Mouse (Mus musculus): ENCODE measurements around the gene Yap1. TPM values are rescaled to one million over a fixed set of nuclear protein-coding genes. Genes with fewer than 3 reads are reported as not detected.

Yap1 gene
- polyA plus RNA-seq (2015; fragmentation: Nextera tagmentation; extraction: Ambion mirVana): 38.0 and 40.0 TPM in 2 replicates

DNA sequence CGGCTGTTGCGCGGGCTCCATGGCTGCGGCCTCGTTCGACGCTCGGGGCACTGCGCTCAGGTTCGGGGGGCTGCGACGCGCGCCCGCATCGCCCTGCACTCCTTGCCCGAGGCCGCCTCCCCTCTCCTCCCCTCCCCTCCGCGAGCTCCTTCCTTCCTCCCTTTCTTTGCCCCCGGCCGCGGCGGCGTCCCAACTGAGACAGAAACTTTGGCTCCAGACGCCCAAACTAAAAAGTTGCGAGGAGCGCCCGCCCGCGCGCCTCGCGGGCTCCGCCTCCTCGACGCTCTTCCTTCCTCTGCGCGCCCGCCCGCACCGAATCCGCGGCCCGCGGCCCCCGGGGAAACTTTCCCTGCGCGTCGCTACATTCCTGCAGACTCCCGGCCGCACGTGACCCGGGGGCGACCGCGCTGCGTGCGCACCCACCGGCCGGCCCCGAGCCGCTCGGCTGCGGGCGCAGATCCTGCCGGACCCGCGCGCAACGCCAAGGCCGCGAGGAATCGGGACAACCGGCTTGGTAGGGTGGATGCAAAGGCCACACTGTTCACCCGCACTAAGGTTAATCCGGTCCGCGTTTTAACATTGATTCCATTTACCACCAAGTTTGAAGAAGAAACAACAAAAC, at the start of gene Yap1:
TSS of gene Yap1 (minus strand) at position 227 of the 622 bp plus-strand sequence.
- peaks cover 22% of the 10 kb centered on the region for H3K4me1 ChIP-seq
- H3K9me3 ChIP-seq (replicated peaks): no peaks in the 10 kb centered on the region
- peak within 1 kb of the TSS; percentile 94 for H3K9ac ChIP-seq
- peak within 1 kb of the TSS; percentile 99 for H3K27ac ChIP-seq
- 1% methylated on average over 76 of the region's 79 CpGs for WGBS
- peak within 1 kb of the TSS; percentile 67 for H3K4me2 ChIP-seq
- H3K27me3 ChIP-seq: no peaks in the 10 kb centered on the region
- ATAC-seq (replicated peaks; ENCODE audit: low FRiP score): peak; percentile 88
- peak within 1 kb of the TSS; percentile 93 for H3K4me3 ChIP-seq (replicated peaks)
- peaks cover 20% of the 10 kb centered on the region for H3K36me3 ChIP-seq

GRCm38 (mm10) chr9:8043044-8043387, 38.6 kb upstream of the Yap1 start:
- H3K4me2 ChIP-seq: peak overlapping the region; percentile 75

GRCm38 (mm10) chr9:8042338-8043043, 38.1 kb upstream of the Yap1 start, which contains the start of gene Cfap300:
TSS of gene Cfap300 (minus strand) at chr9:8042823.
- Histone ChIP-seq H3K4me1 (peaks cover 9% of the 10 kb centered on the region), H3K27ac (peak within 1 kb of the TSS; percentile 76), H3K36me3 (no peaks in the 10 kb centered on the region), H3K4me2 (peak within 1 kb of the TSS; percentile 75), H3K9me3 (replicated peaks) (no peaks in the 10 kb centered on the region), H3K27me3 (no peaks in the 10 kb centered on the region), H3K4me3 (replicated peaks) (peak within 1 kb of the TSS; percentile 75), H3K9ac (peak within 1 kb of the TSS; percentile 59)
- 0% methylated on average over 39 of the region's 39 CpGs for WGBS
- ATAC-seq (replicated peaks; ENCODE audit: low FRiP score): peak; percentile 98

More at GRCm38 (mm10) chr9:8043044-8043387, 38.6 kb upstream of the Yap1 start:
- Histone ChIP-seq H3K27ac (peak overlapping the region; percentile 76), H3K4me1 (peaks cover 9% of the 10 kb centered on the region), H3K9ac (no peak overlapping the region), H3K4me3 (replicated peaks) (peak overlapping the region; percentile 75), H3K9me3 (replicated peaks) (no peaks in the 10 kb centered on the region), H3K36me3 (no peaks in the 10 kb centered on the region), H3K27me3 (no peaks in the 10 kb centered on the region)
- WGBS: 12% methylated on average over 5 of the region's 5 CpGs
- ATAC-seq (replicated peaks; ENCODE audit: low FRiP score): peak; percentile 57

DNA sequence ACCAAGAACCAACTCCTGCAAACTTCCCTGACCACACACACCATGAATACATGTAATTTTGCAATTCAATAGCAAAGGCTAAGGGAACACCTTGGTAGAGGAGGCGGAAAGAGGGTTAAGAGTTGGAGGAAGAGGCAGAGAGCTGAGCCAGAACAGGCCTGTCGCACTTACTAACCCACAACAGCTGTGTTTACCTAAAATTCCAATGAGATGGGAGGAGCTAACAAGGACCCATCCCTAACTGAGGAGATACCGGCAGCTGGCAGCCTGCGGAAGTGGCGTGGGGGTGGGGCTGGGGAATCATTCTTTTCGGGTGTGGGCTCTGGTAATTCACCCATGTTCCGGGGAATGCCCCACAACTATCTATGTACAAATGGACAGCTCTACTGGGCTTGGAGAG, 31.1 kb upstream of the Yap1 start:
- Histone ChIP-seq H3K4me2 (no peak overlapping the region), H3K4me1 (peaks cover 5% of the 10 kb centered on the region), H3K9ac (no peak overlapping the region), H3K27ac (no peak overlapping the region), H3K4me3 (replicated peaks) (no peak overlapping the region), H3K36me3 (no peaks in the 10 kb centered on the region), H3K27me3 (no peaks in the 10 kb centered on the region), H3K9me3 (replicated peaks) (no peaks in the 10 kb centered on the region)
- 25% methylated on average over 7 of the region's 7 CpGs for WGBS
- peak; percentile 68 for ATAC-seq (replicated peaks; ENCODE audit: low FRiP score)

- Histone ChIP-seq H3K4me1 (peaks cover 5% of the 10 kb centered on the region), H3K27me3 (no peaks in the 10 kb centered on the region), H3K9me3 (replicated peaks) (no peaks in the 10 kb centered on the region), H3K27ac (no peak overlapping the region), H3K4me3 (replicated peaks) (no peak overlapping the region), H3K36me3 (no peaks in the 10 kb centered on the region), H3K9ac (no peak overlapping the region), H3K4me2 (no peak overlapping the region)
- 58% methylated on average over 4 of the region's 4 CpGs for WGBS
- no peak for ATAC-seq (replicated peaks; ENCODE audit: low FRiP score)
Measured at GRCm38 (mm10) chr9:8035091-8035490, 30.7 kb upstream of the Yap1 start.

DNA sequence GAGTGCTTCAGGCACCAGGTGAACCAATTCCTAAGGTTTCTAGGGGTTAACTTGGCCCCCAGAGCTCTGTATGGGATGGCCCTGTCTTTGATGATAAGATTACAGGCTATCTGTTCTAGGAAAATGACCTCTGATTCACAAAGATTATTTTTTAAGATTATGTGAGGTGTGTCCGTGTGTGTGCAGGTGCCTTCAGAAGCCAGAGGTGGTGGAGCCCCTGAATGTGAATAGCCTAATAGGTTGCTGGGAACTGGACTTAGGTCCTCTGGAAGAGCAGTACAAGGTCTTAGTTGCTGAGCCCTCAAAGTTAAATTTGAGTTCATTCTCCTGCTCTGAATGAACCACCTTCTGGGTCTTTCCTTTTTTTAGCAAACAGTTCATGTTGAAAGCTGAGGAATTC, 29.7 kb upstream of the Yap1 start:
- Histone ChIP-seq H3K36me3 (no peaks in the 10 kb centered on the region), H3K27ac (no peak overlapping the region), H3K9ac (no peak overlapping the region), H3K4me1 (peaks cover 5% of the 10 kb centered on the region), H3K27me3 (no peaks in the 10 kb centered on the region), H3K4me3 (replicated peaks) (no peak overlapping the region), H3K9me3 (replicated peaks) (no peaks in the 10 kb centered on the region), H3K4me2 (no peak overlapping the region)
- ATAC-seq (replicated peaks; ENCODE audit: low FRiP score): no peak
- WGBS: 69% methylated on average over 1 of the region's 1 CpGs

GRCm38 (mm10) chr9:8032847-8033246, 28.5 kb upstream of the Yap1 start:
- 76% methylated on average over 5 of the region's 5 CpGs for WGBS

GRCm38 (mm10) chr9:8018609-8019008, 14.2 kb upstream of the Yap1 start:
- 90% methylated on average over 5 of the region's 5 CpGs for WGBS
- Histone ChIP-seq H3K4me2 (no peak overlapping the region), H3K27me3 (no peaks in the 10 kb centered on the region), H3K27ac (no peak overlapping the region), H3K4me1 (no peaks in the 10 kb centered on the region), H3K4me3 (replicated peaks) (no peak overlapping the region), H3K9ac (no peak overlapping the region), H3K36me3 (no peaks in the 10 kb centered on the region), H3K9me3 (replicated peaks) (no peaks in the 10 kb centered on the region)
- ATAC-seq (replicated peaks; ENCODE audit: low FRiP score): no peak

More at GRCm38 (mm10) chr9:8032847-8033246, 28.5 kb upstream of the Yap1 start:
- no peak overlapping the region for H3K4me3 ChIP-seq (replicated peaks)
- ATAC-seq (replicated peaks; ENCODE audit: low FRiP score): peak; percentile 46; the same call in 1 of the 2 replicates
- H3K9me3 ChIP-seq (replicated peaks): no peaks in the 10 kb centered on the region
- no peaks in the 10 kb centered on the region for H3K27me3 ChIP-seq
- peaks cover 5% of the 10 kb centered on the region for H3K4me1 ChIP-seq
- H3K27ac ChIP-seq: no peak overlapping the region
- no peaks in the 10 kb centered on the region for H3K36me3 ChIP-seq
- no peak overlapping the region for H3K9ac ChIP-seq
- no peak overlapping the region for H3K4me2 ChIP-seq

DNA sequence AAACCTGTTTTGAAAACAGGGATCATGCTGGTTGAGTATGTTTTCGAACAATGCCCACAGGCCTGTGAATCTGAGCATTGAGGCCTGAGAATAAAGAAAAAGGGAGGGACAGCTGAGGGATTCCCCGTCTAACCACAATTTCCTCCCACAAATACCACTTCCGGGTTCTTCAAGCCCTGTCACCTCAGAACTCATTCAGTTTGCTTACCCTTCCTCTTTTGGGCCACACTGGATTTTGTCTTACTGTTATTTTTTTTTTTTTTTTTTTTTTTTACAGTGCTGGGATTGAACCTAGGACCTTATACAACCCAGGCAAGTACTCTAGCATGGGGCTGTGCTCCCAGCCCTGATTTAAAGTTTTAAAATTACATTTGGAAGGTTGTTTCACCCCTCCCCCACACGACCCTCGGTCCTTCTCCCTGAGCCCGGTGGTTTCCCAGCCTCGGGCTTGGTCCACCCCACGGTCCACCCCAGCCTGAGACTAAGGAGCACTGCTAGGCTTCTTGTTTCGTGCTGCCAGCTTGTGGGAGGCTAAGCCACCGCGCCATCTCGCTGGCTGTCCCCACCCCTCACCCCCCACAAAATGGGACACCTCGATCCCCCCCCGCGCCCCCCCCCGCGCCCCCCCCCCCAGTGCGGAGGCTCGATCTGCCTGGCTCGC, 13.0 kb upstream of the Yap1 start:
- Histone ChIP-seq H3K4me1 (no peaks in the 10 kb centered on the region), H3K36me3 (no peaks in the 10 kb centered on the region), H3K4me3 (replicated peaks) (no peak overlapping the region), H3K9me3 (replicated peaks) (no peaks in the 10 kb centered on the region), H3K4me2 (no peak overlapping the region), H3K27me3 (no peaks in the 10 kb centered on the region), H3K27ac (no peak overlapping the region), H3K9ac (no peak overlapping the region)
- 42% methylated on average over 19 of the region's 20 CpGs for WGBS
- ATAC-seq (replicated peaks; ENCODE audit: low FRiP score): 0 out of 2 replicates have a peak, but pooled peaks have one; percentile 41

GRCm38 (mm10) chr9:8003301-8004271, 810 bp downstream of the Yap1 start:
- Histone ChIP-seq H3K27me3 (no peaks in the 10 kb centered on the region), H3K9me3 (replicated peaks) (no peaks in the 10 kb centered on the region), H3K4me1 (peaks cover 22% of the 10 kb centered on the region), H3K36me3 (peaks cover 29% of the 10 kb centered on the region), H3K4me3 (replicated peaks) (peak overlapping the region; percentile 93), H3K4me2 (peak overlapping the region; percentile 67), H3K9ac (peak overlapping the region; percentile 94), H3K27ac (peak overlapping the region; percentile 99)
- under 1% methylated on average over 82 of the region's 82 CpGs for WGBS
- peak; percentile 65 for ATAC-seq (replicated peaks; ENCODE audit: low FRiP score)

- no peaks in the 10 kb centered on the region for H3K27me3 ChIP-seq
- peaks cover 22% of the 10 kb centered on the region for H3K4me1 ChIP-seq
- H3K9ac ChIP-seq: peak overlapping the region; percentile 94
- ATAC-seq (replicated peaks; ENCODE audit: low FRiP score): no peak
- no peaks in the 10 kb centered on the region for H3K9me3 ChIP-seq (replicated peaks)
- H3K4me2 ChIP-seq: peak overlapping the region; percentile 67
- peaks cover 36% of the 10 kb centered on the region for H3K36me3 ChIP-seq
- peak overlapping the region; percentile 93 for H3K4me3 ChIP-seq (replicated peaks)
- H3K27ac ChIP-seq: peak overlapping the region; percentile 99
- WGBS: under 1% methylated on average over 12 of the region's 12 CpGs
Measured at GRCm38 (mm10) chr9:8002806-8003205, 1.6 kb downstream of the Yap1 start.
